Mouse (Mus musculus) liver, embryonic 11.5 days (tissue): ENCODE data around the gene Spats2l. TPM values are rescaled to one million over a fixed set of nuclear protein-coding genes. Genes with fewer than 3 reads are reported as not detected.

Experiments
- ATAC-seq: fragments of 200-750 bp; cut with Nextera tagmentation; replicated peaks from 2 replicates; pipeline ENCODE4 v1.8.0; 2017; ENCODE audit warnings: moderate number of reproducible peaks, mild to moderate bottlenecking, moderate TSS enrichment, moderate library complexity; ENCODE audit not compliant: low FRiP score
- DNase-seq: peaks from one replicate; pipeline ENCODE4 v3.0.0-alpha.2; 2017; ENCODE audit warnings: low spot score
- H3K27ac ChIP-seq: fragments of 300-500 bp; sonication (generic); 2 replicates; pipeline ENCODE4 v1.5.1; 2014; ENCODE audit warnings: mild to moderate bottlenecking, low read depth, low read length, control low read depth
- H3K27me3 ChIP-seq: fragments of 300-500 bp; sonication (generic); replicated peaks from 2 replicates; pipeline ENCODE4 v1.6.1; 2014; ENCODE audit warnings: low read length, mixed read lengths; ENCODE audit not compliant: control insufficient read depth, insufficient read depth
- H3K36me3 ChIP-seq: fragments of 300-500 bp; sonication (generic); 2 replicates; pipeline ENCODE4 v1.6.1; 2014; ENCODE audit warnings: mild to moderate bottlenecking, low read length, moderate library complexity, mixed read lengths; ENCODE audit not compliant: control insufficient read depth, insufficient read depth
- H3K4me1 ChIP-seq: fragments of 300-500 bp; sonication (generic); replicated peaks from 2 replicates; pipeline ENCODE4 v1.6.1; 2014; ENCODE audit warnings: low read length, mixed read lengths; ENCODE audit not compliant: control insufficient read depth, insufficient read depth
- H3K4me2 ChIP-seq: fragments of 300-500 bp; sonication (generic); 2 replicates; pipeline ENCODE4 v1.6.1; 2014; ENCODE audit warnings: mild to moderate bottlenecking, control low read depth, moderate library complexity
- H3K4me3 ChIP-seq: fragments of 300-500 bp; sonication (generic); 2 replicates; pipeline ENCODE4 v1.5.1; 2014; ENCODE audit warnings: low read depth, low read length, control low read depth
- H3K9ac ChIP-seq: fragments of 300-500 bp; sonication (generic); 2 replicates; pipeline ENCODE4 v1.6.1; 2014; ENCODE audit warnings: low read depth, low read length, control low read depth
- H3K9me3 ChIP-seq: fragments of 300-500 bp; sonication (generic); 2 replicates; pipeline ENCODE4 v1.6.1; 2016; ENCODE audit warnings: low read length, inconsistent platforms, mixed read lengths; ENCODE audit not compliant: control insufficient read depth
- WGBS: fragments of 180-500 bp; shearing (Covaris S2); extraction: QIAGEN DNeasy Blood & Tissue Kit; methylation state at CpG from one replicate; pipeline ENCODE4 v1.1.7; 2014; 5-methylcytosine and 5-hydroxymethylcytosine counted together
- polyA plus RNA-seq: library from polyadenylated mRNA; unstranded; fragments of >200 nt; fragmentation: Nextera tagmentation; extraction: Ambion mirVana; gene quantifications from 2 replicates; pipeline ENCODE4 v1.2.1, GENCODE M21; 2014

Gene Spats2l
- polyA plus RNA-seq, 1 experiment from 2014 or later, result 18.0 TPM

DNA sequence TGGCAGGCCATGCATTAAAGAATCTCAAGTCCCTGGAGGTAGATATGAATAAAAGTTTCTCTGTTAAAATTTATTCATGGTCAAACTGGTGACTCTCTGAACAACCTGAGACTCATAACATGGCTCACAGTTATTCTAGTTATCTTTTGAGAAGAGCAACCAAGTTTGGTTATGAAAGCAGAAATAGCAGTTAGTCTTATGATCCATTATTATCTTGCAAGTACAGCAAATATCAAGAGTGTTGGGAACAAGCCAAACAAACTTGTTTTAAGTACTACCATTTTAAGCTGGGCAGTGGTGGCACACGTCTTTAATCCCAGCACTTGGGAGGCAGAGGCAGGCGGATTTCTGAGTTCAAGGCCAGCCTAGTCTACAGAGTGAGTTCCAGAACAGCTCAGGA lies 217.3 kb downstream of the Spats2l start:
- H3K4me3 ChIP-seq, result no peak overlapping the region
- WGBS, result 74% methylated on average over 2 of the region's 2 CpGs
- no peak overlapping the region for H3K9ac ChIP-seq
- no peak overlapping the region for H3K4me2 ChIP-seq
- no peaks in the 10 kb centered on the region for H3K36me3 ChIP-seq
- no peaks in the 10 kb centered on the region for H3K27me3 ChIP-seq
- H3K4me1 ChIP-seq, result no peaks in the 10 kb centered on the region
- no peaks in the 10 kb centered on the region for H3K9me3 ChIP-seq
- no peak for ATAC-seq
- H3K27ac ChIP-seq, result no peak overlapping the region
- no peak for DNase-seq

DNA sequence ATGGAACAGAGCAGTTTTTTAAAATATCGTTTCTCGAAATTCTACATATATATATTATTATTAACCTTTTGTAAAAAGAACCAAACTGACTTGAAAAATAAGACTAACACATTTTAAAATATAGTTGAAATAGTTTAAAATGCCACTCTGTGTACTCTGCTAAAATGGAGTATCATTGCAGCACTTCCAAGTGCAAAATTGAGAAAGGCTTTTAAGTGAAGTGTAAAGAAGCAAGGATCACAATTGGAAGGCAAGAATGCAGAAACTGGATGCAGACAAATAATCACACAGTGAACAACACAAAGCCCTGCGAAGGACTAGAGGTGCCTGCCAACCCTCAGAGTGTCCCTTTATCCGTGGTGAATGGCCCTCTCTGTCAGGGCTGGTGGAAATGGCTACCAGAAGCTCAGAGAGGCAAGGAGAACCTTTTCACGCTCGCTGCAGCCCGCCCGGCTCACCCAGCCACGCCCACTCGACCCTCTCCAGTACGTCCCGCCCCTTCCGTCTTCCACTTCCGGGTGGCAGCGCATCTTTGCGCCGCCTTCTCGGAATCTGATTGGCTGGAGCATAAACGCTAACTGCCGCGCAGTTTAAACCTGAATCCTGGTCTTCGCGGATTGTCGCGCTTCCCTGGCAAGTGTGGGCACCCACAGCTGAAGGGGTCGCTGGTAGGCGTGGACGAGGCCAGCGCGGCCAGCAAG lies 221.6 kb downstream of the Spats2l start, which contains the start of gene Sgo2a:
Gene Sgo2a, plus strand, starts transcription at position 540 of the 701 bp plus-strand sequence.
- WGBS, result 6% methylated on average over 30 of the region's 30 CpGs
- peak; percentile 92 for ATAC-seq
- H3K27me3 ChIP-seq, result no peaks in the 10 kb centered on the region

DNA sequence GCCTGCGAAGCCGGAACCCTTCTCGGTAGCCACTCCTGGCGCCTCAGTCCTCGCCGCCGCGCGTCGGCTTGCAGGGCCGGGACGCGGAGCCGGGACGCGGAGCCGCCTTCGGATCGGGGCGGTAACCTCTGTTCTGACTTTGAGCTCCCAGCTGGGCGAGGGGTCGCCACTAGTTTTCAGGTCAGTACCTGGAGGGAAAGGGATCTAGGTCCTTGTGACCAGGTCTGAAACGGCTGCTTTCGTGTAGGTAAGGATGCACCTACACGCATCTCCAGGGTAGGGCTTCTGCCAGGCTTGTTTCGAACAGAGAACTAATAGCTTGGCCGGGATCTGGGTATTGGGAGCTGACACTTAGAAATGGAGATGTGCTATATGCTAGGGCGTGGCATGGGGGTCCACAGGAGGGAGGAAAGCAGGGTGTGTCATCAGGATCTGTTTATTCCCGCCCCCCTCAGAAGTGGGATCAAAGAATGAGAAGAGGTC lies 222.2 kb downstream of the Spats2l start:
- H3K27me3 ChIP-seq, result no peaks in the 10 kb centered on the region
- ATAC-seq (peak; percentile 86), DNase-seq (no peak)
- WGBS, result under 1% methylated on average over 29 of the region's 29 CpGs
- H3K4me1 ChIP-seq, result peaks cover 12% of the 10 kb centered on the region
- no peaks in the 10 kb centered on the region for H3K9me3 ChIP-seq
- H3K4me3 ChIP-seq, result peak overlapping the region; percentile 87
- peak overlapping the region; percentile 90 for H3K9ac ChIP-seq
- peak overlapping the region; percentile 78 for H3K4me2 ChIP-seq
- peak overlapping the region; percentile 80 for H3K27ac ChIP-seq
- H3K36me3 ChIP-seq, result no peaks in the 10 kb centered on the region

More for the DNA sequence above, 221.6 kb downstream of the Spats2l start, which contains the start of gene Sgo2a:
- Histone ChIP-seq H3K9me3 (no peaks in the 10 kb centered on the region), H3K36me3 (no peaks in the 10 kb centered on the region), H3K4me1 (peaks cover 12% of the 10 kb centered on the region), H3K9ac (peak within 1 kb of the TSS; percentile 90), H3K27ac (peak within 1 kb of the TSS; percentile 80), H3K4me2 (peak within 1 kb of the TSS; percentile 78), H3K4me3 (peak within 1 kb of the TSS; percentile 87)
- peak; percentile 91 for DNase-seq

Other genes starting within 250 kb of the Spats2l start
- 15.3 and 18.2 TPM in 2 replicates for gene Sgo2a, start 221.8 kb downstream of the Spats2l start, polyA plus RNA-seq
- gene Kctd18, start 244.8 kb downstream of the Spats2l start, polyA plus RNA-seq, result 9.0 and 9.2 TPM in 2 replicates